Comparison of ENCODE assay signal across 13 mouse cellular contexts in genomic region chr4:45034693-45035628, GRCm38 (mm10). TPM values are rescaled to one million over a fixed set of nuclear protein-coding genes. Genes with fewer than 3 reads are reported as not detected.
DNase-seq lines count a peak whose midpoint lies in the region; ATAC-seq lines count a peak whose summit lies in the region.
"Had no signal": no experiment of that assay in that cellular context is flagged by ENCODE, and none has a peak within 500 bp of the region (broad histone marks: within the 10 kb centered on the region; RNA-seq: fewer than 3 reads in every experiment).

No protein-coding gene starts in this region.

- WGBS in kidney, embryonic 14.5 days: 71% methylated on average over 16 of the region's 16 CpGs

- no peak overlapping the region for H3K4me3 ChIP-seq in kidney, embryonic 14.5 days (ENCODE audit: low read length)

- ATAC-seq in kidney, embryonic 14.5 days (ENCODE audit: low FRiP score, low TSS enrichment): 0 out of 2 replicates have a peak, but pooled peaks have one; percentile 10
- ATAC-seq: forebrain, embryonic 16.5 days; Patski had no signal

- H3K9ac ChIP-seq in kidney, embryonic 14.5 days (ENCODE audit: low read depth, low read length): no peak overlapping the region

- H3K36me3 ChIP-seq in kidney, embryonic 14.5 days (ENCODE audit: control insufficient read depth, insufficient read depth, low read length): peaks cover 52% of the 10 kb centered on the region

- DNase-seq in heart, adult 11 months: peak; percentile 89
- DNase-seq in heart, adult 9 months (ENCODE audit: low spot score in 2 of 2): no peak
- peak; percentile 65 for DNase-seq in lung, postnatal 10 days
- no peak for DNase-seq in lung, postnatal 25 days (ENCODE audit: low spot score)
- DNase-seq in testis, postnatal 14 days (ENCODE audit: low spot score): peak; percentile 40
- DNase-seq in right cerebral cortex, postnatal 14 days: no peak
- DNase-seq in layer of hippocampus, adult 8-10 months (ENCODE audit: low spot score in 2 of 2): no peak
- DNase-seq: B cell, adult 2 months; embryo, embryonic 11 days; spleen, adult 18-20 months had no signal

- no peaks in the 10 kb centered on the region for H3K27me3 ChIP-seq in kidney, embryonic 14.5 days (ENCODE audit: control insufficient read depth, insufficient read depth, low read length)
- H3K27me3 ChIP-seq: Patski had no signal

- no peaks in the 10 kb centered on the region for H3K4me1 ChIP-seq in kidney, embryonic 14.5 days (ENCODE audit: control insufficient read depth, insufficient read depth, low read length)

- no peak overlapping the region for H3K4me2 ChIP-seq in kidney, embryonic 14.5 days (replicated peaks; ENCODE audit: low read depth, low read length)

- no peak overlapping the region for H3K27ac ChIP-seq in kidney, embryonic 14.5 days (ENCODE audit: low read depth, low read length)

- H3K9me3 ChIP-seq in kidney, embryonic 14.5 days (ENCODE audit: control insufficient read depth, low read length): no peaks in the 10 kb centered on the region

RNA-seq across cellular contexts. Expression of gene Polr1e, which starts 16.6 kb away (rescaled TPM):
- 52.4 and 56.2 TPM in 2 replicates for polyA plus RNA-seq in kidney, embryonic 14.5 days (2014; fragmentation: Nextera tagmentation; extraction: Ambion mirVana)
- 10 to 100 TPM in 3 of 4 experiments, 1 to 10 TPM in 1; 9.1 to 12.0 (median 11.4) TPM for total RNA-seq in layer of hippocampus, adult 8-10 months (2022)

RNA-seq across cellular contexts. Expression of gene Zbtb5, which starts 22.7 kb away (rescaled TPM):
- polyA plus RNA-seq in kidney, embryonic 14.5 days (2014; fragmentation: Nextera tagmentation; extraction: Ambion mirVana): 14.7 and 27.2 TPM in 2 replicates
- total RNA-seq in layer of hippocampus, adult 8-10 months (2022): 10 to 100 TPM in 1 of 4 experiments, 1 to 10 TPM in 3; 9.4 to 10.6 (median 9.7) TPM

RNA-seq across cellular contexts. Expression of gene Fbxo10, which starts 49.4 kb away (rescaled TPM):
- polyA plus RNA-seq in kidney, embryonic 14.5 days (2014; fragmentation: Nextera tagmentation; extraction: Ambion mirVana): 5.3 and 11.9 TPM in 2 replicates
- total RNA-seq in layer of hippocampus, adult 8-10 months (2022): 10 to 100 TPM; 40.8 to 49.0 (median 45.1) TPM

RNA-seq across cellular contexts. Expression of gene Grhpr, which starts 53.8 kb away (rescaled TPM):
- polyA plus RNA-seq in kidney, embryonic 14.5 days (2014; fragmentation: Nextera tagmentation; extraction: Ambion mirVana): 60.2 and 65.4 TPM in 2 replicates
- 10 to 100 TPM; 25.5 to 33.4 (median 30.7) TPM for total RNA-seq in layer of hippocampus, adult 8-10 months (2022)

Comparison
In these comparisons a context has a peak if more than half of its experiments do, and no peak if none do; other contexts are left out.
1. DNase-seq: peak in heart, adult 11 months (single experiment), lung, postnatal 10 days (single experiment) and testis, postnatal 14 days (single experiment); none in heart, adult 9 months (0 of 2), lung, postnatal 25 days (single experiment), right cerebral cortex, postnatal 14 days (single experiment) and layer of hippocampus, adult 8-10 months (0 of 2).